Mouse (Mus musculus) heart, embryonic 14.5 days (tissue): ENCODE results near the gene Rab11fip5. TPM values are rescaled to one million over a fixed set of nuclear protein-coding genes. Genes with fewer than 3 reads are reported as not detected.

ENCODE experiments used
- ATAC-seq: fragments of 200-750 bp; cut with Nextera tagmentation; 2 replicates; pipeline ENCODE4 v1.8.0; 2017; ENCODE audit warnings: low read depth, moderate TSS enrichment; ENCODE audit not compliant: insufficient number of reproducible peaks, insufficient read depth, low FRiP score
- H3K27ac ChIP-seq, 2 experiments: fragments of 200-500 bp in 1 of 2; fragments of 300-500 bp in 1 of 2; sonication (generic) in 1 of 2; replicated peaks in 1 of 2; 2 replicates each; pipeline ENCODE4 v1.5.1; 2012 to 2014; ENCODE audit warnings: low read depth in 2 of 2, low read length in 2 of 2, control low read depth in 1 of 2, mild to moderate bottlenecking in 1 of 2, mixed read lengths in 1 of 2; ENCODE audit not compliant: control insufficient read depth in 1 of 2, insufficient read depth in 1 of 2
- H3K27me3 ChIP-seq: fragments of 300-500 bp; sonication (generic); 2 replicates; pipeline ENCODE4 v1.6.1; 2014; ENCODE audit warnings: mild to moderate bottlenecking, low read length, control low read depth; ENCODE audit not compliant: control insufficient read depth, insufficient read depth
- H3K36me3 ChIP-seq: fragments of 300-500 bp; sonication (generic); 2 replicates; pipeline ENCODE4 v1.6.1; 2014; ENCODE audit warnings: mild to moderate bottlenecking, control low read depth, low read length, mixed read lengths; ENCODE audit not compliant: control insufficient read depth, insufficient read depth
- H3K4me1 ChIP-seq, 2 experiments: fragments of 200-500 bp in 1 of 2; fragments of 300-500 bp in 1 of 2; sonication (generic) in 1 of 2; 2 replicates each; pipeline ENCODE4 v1.6.1; 2012 to 2014; ENCODE audit warnings: low read length in 2 of 2, control low read depth in 1 of 2, mixed read lengths in 1 of 2; ENCODE audit not compliant: control insufficient read depth in 2 of 2, insufficient read depth in 2 of 2
- H3K4me2 ChIP-seq: fragments of 300-500 bp; sonication (generic); 2 replicates; pipeline ENCODE4 v1.6.1; 2014; ENCODE audit warnings: mild to moderate bottlenecking, low read length
- H3K4me3 ChIP-seq, 2 experiments: fragments of 200-500 bp in 1 of 2; fragments of 300-500 bp in 1 of 2; sonication (generic) in 1 of 2; 2 replicates each; pipeline ENCODE4 v1.5.1; 2012 to 2014; ENCODE audit warnings: low read length in 2 of 2, mild to moderate bottlenecking in 2 of 2, control low read depth in 1 of 2, low read depth in 1 of 2, moderate library complexity in 1 of 2; ENCODE audit not compliant: control insufficient read depth in 1 of 2, insufficient read depth in 1 of 2
- H3K9ac ChIP-seq: fragments of 300-500 bp; sonication (generic); 2 replicates; pipeline ENCODE4 v1.6.1; 2014; ENCODE audit warnings: mild to moderate bottlenecking, low read length
- H3K9me3 ChIP-seq: fragments of 300-500 bp; sonication (generic); 2 replicates; pipeline ENCODE4 v1.6.1; 2016; ENCODE audit warnings: low read length, control low read depth; ENCODE audit not compliant: control insufficient read depth
- WGBS: fragments of 180-500 bp; shearing (Covaris S2); extraction: QIAGEN DNeasy Blood & Tissue Kit; methylation state at CpG from one replicate; pipeline ENCODE4 v1.1.7; 2014; 5-methylcytosine and 5-hydroxymethylcytosine counted together
- polyA plus RNA-seq: library from polyadenylated mRNA; unstranded; fragments of >200 nt; fragmentation: Nextera tagmentation; extraction: Ambion mirVana; gene quantifications from 2 replicates; pipeline ENCODE4 v1.2.1, GENCODE M21; 2014

The Rab11fip5 gene
- polyA plus RNA-seq, 1 experiment from 2014 or later, result 42.2 TPM

DNA sequence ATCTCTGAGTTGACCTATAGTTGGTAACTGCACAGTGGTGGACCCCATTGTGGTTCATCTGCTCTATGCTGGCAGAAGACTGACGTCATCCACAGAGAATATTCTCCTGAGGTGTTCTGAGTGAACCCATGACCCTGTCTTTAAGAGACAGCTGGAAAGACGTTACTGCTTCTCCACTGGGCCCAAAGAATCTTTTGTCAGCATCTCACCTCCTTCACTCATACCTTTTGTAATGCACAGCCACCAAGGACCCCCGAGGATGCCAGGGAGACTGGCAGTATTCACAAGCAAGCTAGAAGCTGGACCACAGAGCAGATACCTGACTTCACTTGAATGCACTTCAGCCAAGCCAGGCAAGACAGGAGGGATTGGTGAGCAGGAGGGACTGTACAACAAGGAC, 39.1 kb downstream of the Rab11fip5 start:
- Histone ChIP-seq H3K36me3 (peaks cover 51% of the 10 kb centered on the region), H3K27me3 (no peaks in the 10 kb centered on the region), H3K4me2 (no peak overlapping the region), H3K4me3 (no peak overlapping the region), H3K9ac (no peak overlapping the region), H3K27ac (no peak overlapping the region), H3K4me1 (peaks cover 8 to 13% of the 10 kb centered on the region in 2 experiments), H3K9me3 (no peaks in the 10 kb centered on the region)
- no peak for ATAC-seq
- 65% methylated on average over 3 of the region's 3 CpGs for WGBS

GRCm38 (mm10) chr6:85334851-85335250, 39.6 kb downstream of the Rab11fip5 start:
- Histone ChIP-seq H3K4me2 (no peak overlapping the region), H3K27ac (no peak overlapping the region), H3K4me3 (no peak overlapping the region), H3K27me3 (no peaks in the 10 kb centered on the region), H3K9ac (no peak overlapping the region), H3K36me3 (peaks cover 46% of the 10 kb centered on the region), H3K9me3 (no peaks in the 10 kb centered on the region), H3K4me1 (peaks cover 8 to 13% of the 10 kb centered on the region in 2 experiments)
- ATAC-seq, result no peak
- 76% methylated on average over 5 of the region's 5 CpGs for whole genome bisulfite sequencing

- peak overlapping the region in 1 of 2 experiments; percentile 83; a peak in 1 of 4 replicates for H3K27ac ChIP-seq
Observed at GRCm38 (mm10) chr6:85334251-85334650, 40.2 kb downstream of the Rab11fip5 start.

GRCm38 (mm10) chr6:85333732-85334131, 40.7 kb downstream of the Rab11fip5 start:
- peak overlapping the region; percentile 56 to 98 for H3K4me3 ChIP-seq
- no peaks in the 10 kb centered on the region for H3K9me3 ChIP-seq
- H3K36me3 ChIP-seq, result peaks cover 35% of the 10 kb centered on the region
- no peaks in the 10 kb centered on the region for H3K27me3 ChIP-seq
- WGBS, result under 1% methylated on average over 13 of the region's 13 CpGs
- H3K27ac ChIP-seq, result peak overlapping the region; percentile 41 to 83
- H3K4me1 ChIP-seq, result peaks cover 8 to 13% of the 10 kb centered on the region in 2 experiments
- H3K4me2 ChIP-seq, result peak overlapping the region; percentile 94
- ATAC-seq, result no peak; the same call in 1 of the 2 replicates
- peak overlapping the region; percentile 73 for H3K9ac ChIP-seq

More at GRCm38 (mm10) chr6:85334251-85334650, 40.2 kb downstream of the Rab11fip5 start:
- Histone ChIP-seq H3K4me1 (peaks cover 8 to 13% of the 10 kb centered on the region in 2 experiments), H3K27me3 (no peaks in the 10 kb centered on the region), H3K9ac (no peak overlapping the region), H3K9me3 (no peaks in the 10 kb centered on the region), H3K4me2 (peak overlapping the region; percentile 94), H3K4me3 (no peak overlapping the region), H3K36me3 (peaks cover 40% of the 10 kb centered on the region)
- ATAC-seq, result no peak

- H3K27me3 ChIP-seq, result no peaks in the 10 kb centered on the region
- H3K4me2 ChIP-seq, result peak within 1 kb of the TSS; percentile 94
- H3K4me3 ChIP-seq, result peak within 1 kb of the TSS; percentile 56 to 98
- peaks cover 8 to 13% of the 10 kb centered on the region in 2 experiments for H3K4me1 ChIP-seq
- peaks cover 31% of the 10 kb centered on the region for H3K36me3 ChIP-seq
- peak; percentile 96 for ATAC-seq
- peak within 1 kb of the TSS; percentile 73 for H3K9ac ChIP-seq
- H3K9me3 ChIP-seq, result no peaks in the 10 kb centered on the region
- peak within 1 kb of the TSS; percentile 83 to 97 for H3K27ac ChIP-seq
- WGBS, result under 1% methylated on average over 49 of the region's 49 CpGs
Observed at GRCm38 (mm10) chr6:85333000-85333669, 41.3 kb downstream of the Rab11fip5 start, which contains the start of gene Sfxn5. Gene Sfxn5, minus strand, starts transcription at chr6:85333422.

GRCm38 (mm10) chr6:85332351-85332999, 42.0 kb downstream of the Rab11fip5 start:
- H3K27ac ChIP-seq, result no peak overlapping the region
- no peaks in the 10 kb centered on the region for H3K9me3 ChIP-seq
- peaks cover 8 to 13% of the 10 kb centered on the region in 2 experiments for H3K4me1 ChIP-seq
- no peaks in the 10 kb centered on the region for H3K27me3 ChIP-seq
- peak; percentile 7; the same call in 1 of the 2 replicates for ATAC-seq
- H3K4me2 ChIP-seq, result peak overlapping the region; percentile 94
- WGBS, result under 1% methylated on average over 41 of the region's 41 CpGs
- H3K36me3 ChIP-seq, result peaks cover 24% of the 10 kb centered on the region
- peak overlapping the region; percentile 56 to 98 for H3K4me3 ChIP-seq
- H3K9ac ChIP-seq, result peak overlapping the region; percentile 73

DNA sequence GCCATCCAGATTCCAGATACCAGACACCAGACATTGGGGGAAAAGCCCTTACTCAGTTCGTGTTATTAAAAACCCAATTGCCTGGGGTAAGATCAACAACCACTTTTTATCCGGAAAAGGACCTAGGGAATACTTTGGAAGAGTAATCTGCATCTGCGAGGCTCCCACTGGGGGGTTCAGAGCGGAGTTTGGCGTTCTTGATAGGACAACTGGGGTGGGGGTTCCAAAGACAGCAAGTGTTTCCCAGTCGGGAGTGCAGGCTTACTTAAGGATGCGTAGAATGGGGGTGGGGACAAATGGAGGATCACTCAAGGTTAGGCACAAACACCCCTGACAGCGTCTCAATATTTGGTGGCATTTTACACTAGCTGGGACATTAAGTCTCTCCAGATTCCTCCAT, 42.7 kb downstream of the Rab11fip5 start:
- no peak for ATAC-seq
- Histone ChIP-seq H3K36me3 (peaks cover 17% of the 10 kb centered on the region), H3K4me2 (peak overlapping the region; percentile 94), H3K9me3 (no peaks in the 10 kb centered on the region), H3K9ac (no peak overlapping the region), H3K27ac (no peak overlapping the region), H3K4me1 (peaks cover 8 to 13% of the 10 kb centered on the region in 2 experiments), H3K27me3 (no peaks in the 10 kb centered on the region), H3K4me3 (no peak overlapping the region)
- 20% methylated on average over 8 of the region's 8 CpGs for WGBS
